Mouse (Mus musculus) stomach, postnatal 0 days (tissue): ENCODE data around the gene Aida. TPM values are rescaled to one million over a fixed set of nuclear protein-coding genes. Genes with fewer than 3 reads are reported as not detected.
A peak's percentile ranks its signal among the peaks of the same experiment; 100 is the strongest.
"Not testable (repeated sequence)": the region's sequence is repeated elsewhere in the genome, so short reads cannot be mapped to it uniquely, and the experiment has no call there.

ENCODE experiments used
- ATAC-seq: fragments of 200-750 bp; cut with Nextera tagmentation; 2 replicates; pipeline ENCODE4 v1.8.0; 2017; ENCODE audit not compliant: low FRiP score, low TSS enrichment
- DNase-seq: peaks from one replicate; pipeline ENCODE4 v3.0.0-alpha.2; 2016; ENCODE audit warnings: low spot score
- H3K27ac ChIP-seq: fragments of 300-500 bp; sonication (generic); replicated peaks from 2 replicates; pipeline ENCODE4 v1.5.1; 2014; ENCODE audit warnings: mild to moderate bottlenecking, control low read depth
- H3K27me3 ChIP-seq: fragments of 300-500 bp; sonication (generic); 2 replicates; pipeline ENCODE4 v1.6.1; 2014; ENCODE audit warnings: low read length; ENCODE audit not compliant: control insufficient read depth, insufficient read depth
- H3K36me3 ChIP-seq: fragments of 300-500 bp; sonication (generic); 2 replicates; pipeline ENCODE4 v1.6.1; 2014; ENCODE audit warnings: low read length, mixed read lengths; ENCODE audit not compliant: control insufficient read depth, insufficient read depth
- H3K4me1 ChIP-seq: fragments of 300-500 bp; sonication (generic); replicated peaks from 2 replicates; pipeline ENCODE4 v1.6.1; 2014; ENCODE audit warnings: antibody characterized with exemption; ENCODE audit not compliant: control insufficient read depth, insufficient read depth
- H3K4me2 ChIP-seq: fragments of 300-500 bp; sonication (generic); replicated peaks from 2 replicates; pipeline ENCODE4 v1.6.1; 2014; ENCODE audit warnings: low read depth, mild to moderate bottlenecking, control low read depth, moderate library complexity
- H3K4me3 ChIP-seq: fragments of 300-500 bp; sonication (generic); 2 replicates; pipeline ENCODE4 v1.5.1; 2014; ENCODE audit warnings: low read depth, low read length, control low read depth
- H3K9ac ChIP-seq: fragments of 300-500 bp; sonication (generic); 2 replicates; pipeline ENCODE4 v1.6.1; 2014; ENCODE audit warnings: mild to moderate bottlenecking, low read length, control low read depth, mixed read lengths
- H3K9me3 ChIP-seq: fragments of 300-500 bp; sonication (generic); 2 replicates; pipeline ENCODE4 v1.6.1; 2016; ENCODE audit warnings: low read length; ENCODE audit not compliant: control insufficient read depth
- CTCF ChIP-seq: IDR thresholded peaks from 2 replicates; pipeline ENCODE4 v1.5.1; 2016; ENCODE audit warnings: antibody characterized with exemption, low read depth, mild to moderate bottlenecking, moderate library complexity
- EP300 ChIP-seq: optimal IDR thresholded peaks from 2 replicates; pipeline ENCODE3; 2016; ENCODE audit warnings: antibody characterized with exemption
- WGBS: fragments of 180-500 bp; shearing (Covaris S2); extraction: QIAGEN DNeasy Blood & Tissue Kit; methylation state at CpG from one replicate; pipeline ENCODE4 v1.1.7; 2014; 5-methylcytosine and 5-hydroxymethylcytosine counted together
- polyA plus RNA-seq: library from polyadenylated mRNA; unstranded; fragments of >200 nt; fragmentation: Nextera tagmentation; extraction: Ambion mirVana; gene quantifications from 2 replicates; pipeline ENCODE4 v1.2.1, GENCODE M21; 2015

Gene Aida
- polyA plus RNA-seq, 1 experiment from 2014 or later = 21.1 TPM

GRCm38 (mm10) chr1:183308476-183308875 lies 12.1 kb downstream of the Aida start:
- Histone ChIP-seq H3K4me3 (no peak overlapping the region), H3K4me1 (no peaks in the 10 kb centered on the region), H3K36me3 (peaks cover 10% of the 10 kb centered on the region; the same call in 1 of the 2 replicates), H3K9me3 (no peaks in the 10 kb centered on the region), H3K4me2 (no peak overlapping the region), H3K9ac (no peak overlapping the region), H3K27ac (no peak overlapping the region), H3K27me3 (no peaks in the 10 kb centered on the region)
- DNase-seq (no peak), ATAC-seq (no peak)
- TF ChIP-seq EP300 (no peak), CTCF (no peak)
- WGBS = 81% methylated on average over 1 of the region's 1 CpGs

- not testable (repeated sequence) for H3K4me2 ChIP-seq, H3K36me3 ChIP-seq, H3K9ac ChIP-seq, H3K4me3 ChIP-seq, H3K4me1 ChIP-seq, H3K9me3 ChIP-seq, DNase-seq, H3K27me3 ChIP-seq, H3K27ac ChIP-seq, ATAC-seq
- whole genome bisulfite sequencing = 94% methylated on average over 2 of the region's 2 CpGs
Observed at GRCm38 (mm10) chr1:183309601-183310000, 13.2 kb downstream of the Aida start.

- TF ChIP-seq CTCF (no peak), EP300 (no peak)
- 88% methylated on average over 2 of the region's 2 CpGs for WGBS
- Histone ChIP-seq H3K27me3 (no peaks in the 10 kb centered on the region), H3K9me3 (no peaks in the 10 kb centered on the region), H3K4me1 (no peaks in the 10 kb centered on the region), H3K27ac (no peak overlapping the region), H3K4me3 (no peak overlapping the region), H3K36me3 (peaks cover 10% of the 10 kb centered on the region; the same call in 1 of the 2 replicates), H3K4me2 (no peak overlapping the region), H3K9ac (no peak overlapping the region)
- DNase-seq = no peak
- ATAC-seq = no peak
Observed at GRCm38 (mm10) chr1:183312076-183312475, 15.7 kb downstream of the Aida start.

GRCm38 (mm10) chr1:183315783-183316182 lies 19.4 kb downstream of the Aida start:
- no peak overlapping the region for H3K4me2 ChIP-seq
- no peak for ATAC-seq
- no peak overlapping the region for H3K27ac ChIP-seq
- no peak for DNase-seq
- no peaks in the 10 kb centered on the region for H3K9me3 ChIP-seq
- no peak overlapping the region for H3K9ac ChIP-seq
- H3K36me3 ChIP-seq = peaks cover 4% of the 10 kb centered on the region; the same call in 1 of the 2 replicates
- no peak overlapping the region for H3K4me3 ChIP-seq
- no peaks in the 10 kb centered on the region for H3K27me3 ChIP-seq
- no peaks in the 10 kb centered on the region for H3K4me1 ChIP-seq
- WGBS = 92% methylated on average over 2 of the region's 2 CpGs
- TF ChIP-seq EP300 (no peak), CTCF (peak; percentile 50)

GRCm38 (mm10) chr1:183320708-183321107 lies 24.3 kb downstream of the Aida start:
- Histone ChIP-seq H3K9me3 (no peaks in the 10 kb centered on the region), H3K27me3 (no peaks in the 10 kb centered on the region), H3K9ac (no peak overlapping the region), H3K4me3 (no peak overlapping the region), H3K36me3 (peaks cover 3% of the 10 kb centered on the region; the same call in 1 of the 2 replicates), H3K27ac (no peak overlapping the region), H3K4me1 (no peaks in the 10 kb centered on the region), H3K4me2 (no peak overlapping the region)
- TF ChIP-seq CTCF (no peak), EP300 (no peak)
- 38% methylated on average over 3 of the region's 3 CpGs for WGBS
- ATAC-seq = peak; percentile 88
- no peak for DNase-seq

GRCm38 (mm10) chr1:183322496-183322895 lies 26.1 kb downstream of the Aida start:
- not testable (repeated sequence) for H3K4me3 ChIP-seq, H3K4me2 ChIP-seq, H3K9ac ChIP-seq, H3K27ac ChIP-seq, H3K36me3 ChIP-seq, ATAC-seq, H3K27me3 ChIP-seq, H3K9me3 ChIP-seq, H3K4me1 ChIP-seq, DNase-seq
- 85% methylated on average over 5 of the region's 5 CpGs for WGBS
